17 mouse cellular contexts compared by ENCODE assay signal in genomic region chr19:22977508-22977907, GRCm38 (mm10).
"Had no signal": no experiment of that assay in that cellular context is flagged by ENCODE, and none has a peak within 500 bp of the region (broad histone marks: within the 10 kb centered on the region; RNA-seq: fewer than 3 reads in every experiment).

No protein-coding gene starts in this region.

- H3K36me3 ChIP-seq: limb, embryonic 15.5 days; liver, embryonic 12.5 days; midbrain, embryonic 10.5 days; neural tube, embryonic 15.5 days had no signal

- DNase-seq: kidney, adult 9 months; kidney, postnatal 36 days; lung, embryonic 14.5 days; lung, postnatal 10 days; lung, postnatal 4 days; midbrain, embryonic 14.5 days; retina, postnatal 1 day; right cerebral cortex, postnatal 4 days; spleen, adult 18-20 months; thymus, adult 18-20 months; thymus, postnatal 14 days had no signal

- H3K27me3 ChIP-seq: limb, embryonic 15.5 days; liver, embryonic 12.5 days; neural tube, embryonic 15.5 days had no signal

- H3K27ac ChIP-seq: kidney, postnatal 0 days; limb, embryonic 15.5 days; liver, embryonic 12.5 days; midbrain, embryonic 10.5 days; neural tube, embryonic 15.5 days had no signal

- H3K4me3 ChIP-seq: limb, embryonic 15.5 days; liver, embryonic 12.5 days; midbrain, embryonic 10.5 days; myocyte; neural tube, embryonic 15.5 days had no signal

- H3K4me1 ChIP-seq: limb, embryonic 15.5 days; liver, embryonic 12.5 days; midbrain, embryonic 10.5 days; neural tube, embryonic 15.5 days had no signal

- H3K4me2 ChIP-seq: limb, embryonic 15.5 days; liver, embryonic 12.5 days; lung, embryonic 14.5 days; neural tube, embryonic 15.5 days had no signal

- ATAC-seq: liver, embryonic 12.5 days had no signal

- H3K9me3 ChIP-seq: limb, embryonic 15.5 days; liver, embryonic 12.5 days; midbrain, embryonic 10.5 days; neural tube, embryonic 15.5 days had no signal

- H3K9ac ChIP-seq: limb, embryonic 15.5 days; liver, embryonic 12.5 days; lung, embryonic 14.5 days; neural tube, embryonic 15.5 days had no signal
